Mouse (Mus musculus): ENCODE data around the gene Zbtb46.

GRCm38 (mm10) chr2:181496831-181497547 lies 37.8 kb upstream of the Zbtb46 start, which contains the start of gene Tpd52l2:
- TF ChIP-seq CTCF (IDR thresholded peaks at IDR 0.05; ENCODE audit: control insufficient read depth, insufficient read depth, low read length), result no peak; the same call in 1 of the 2 replicates
- peak; percentile 80 for TF ChIP-seq POLR2A (IDR thresholded peaks at IDR 0.05; ENCODE audit: borderline replicate concordance, control insufficient read depth, low read depth, low read length)

Measured in bone marrow, adult 2 months (tissue).